Mouse (Mus musculus) erythroblast, embryonic 14.5 days (primary cell): ENCODE measurements around the gene Zfp978. TPM values are rescaled to one million over a fixed set of nuclear protein-coding genes. Genes with fewer than 3 reads are reported as not detected.
"Not testable (repeated sequence)": the region's sequence is repeated elsewhere in the genome, so short reads cannot be mapped to it uniquely, and the experiment has no call there.

Experiments used
- H3K27me3 ChIP-seq: 2 replicates; pipeline ENCODE4 v1.6.1; 2012; ENCODE audit warnings: inconsistent platforms; ENCODE audit not compliant: control insufficient read depth
- H3K36me3 ChIP-seq: 2 replicates; pipeline ENCODE4 v1.6.1; 2012; ENCODE audit warnings: mild to moderate bottlenecking, inconsistent platforms; ENCODE audit not compliant: control insufficient read depth
- H3K4me1 ChIP-seq: 2 replicates; pipeline ENCODE4 v1.6.1; 2012; ENCODE audit warnings: inconsistent platforms; ENCODE audit not compliant: control insufficient read depth
- H3K4me3 ChIP-seq: replicated peaks from 2 replicates; pipeline ENCODE3; 2012; ENCODE audit warnings: moderate library complexity, mild to moderate bottlenecking, inconsistent platforms
- H3K9me3 ChIP-seq: 2 replicates; pipeline ENCODE4 v1.6.1; 2012; ENCODE audit warnings: low read length, inconsistent platforms, mixed read lengths; ENCODE audit not compliant: control insufficient read depth
- polyA plus RNA-seq: library from polyadenylated mRNA; stranded (reverse); fragments of >175 nt; gene quantifications from 2 replicates; pipeline ENCODE4 v1.2.3, GENCODE M21; 2012

Zfp978 gene
- polyA plus RNA-seq, 1 experiment, result not detected

DNA sequence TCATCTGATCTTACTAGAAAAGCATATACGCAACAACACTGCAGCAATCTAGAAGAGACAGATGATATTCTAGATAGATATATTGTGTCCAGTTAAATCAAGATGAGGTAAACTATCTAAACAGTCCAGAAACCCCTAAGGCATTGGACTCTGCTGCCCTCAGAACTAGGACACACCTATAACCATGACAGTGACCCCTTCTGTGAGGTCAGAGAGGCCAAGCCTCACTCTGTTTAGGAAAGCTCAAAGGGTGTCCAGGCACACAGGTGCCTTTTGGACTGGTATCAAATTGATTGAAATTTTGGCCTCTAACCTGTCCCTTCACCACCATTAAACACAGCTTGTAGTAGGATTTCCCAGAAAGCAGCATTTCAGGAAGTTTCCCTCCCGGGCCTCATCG is 36.1 kb downstream of the Zfp978 start:
- not testable (repeated sequence) for H3K4me1 ChIP-seq, H3K4me3 ChIP-seq, H3K36me3 ChIP-seq, H3K27me3 ChIP-seq
- peaks cover 27% of the 10 kb centered on the region for H3K9me3 ChIP-seq

DNA sequence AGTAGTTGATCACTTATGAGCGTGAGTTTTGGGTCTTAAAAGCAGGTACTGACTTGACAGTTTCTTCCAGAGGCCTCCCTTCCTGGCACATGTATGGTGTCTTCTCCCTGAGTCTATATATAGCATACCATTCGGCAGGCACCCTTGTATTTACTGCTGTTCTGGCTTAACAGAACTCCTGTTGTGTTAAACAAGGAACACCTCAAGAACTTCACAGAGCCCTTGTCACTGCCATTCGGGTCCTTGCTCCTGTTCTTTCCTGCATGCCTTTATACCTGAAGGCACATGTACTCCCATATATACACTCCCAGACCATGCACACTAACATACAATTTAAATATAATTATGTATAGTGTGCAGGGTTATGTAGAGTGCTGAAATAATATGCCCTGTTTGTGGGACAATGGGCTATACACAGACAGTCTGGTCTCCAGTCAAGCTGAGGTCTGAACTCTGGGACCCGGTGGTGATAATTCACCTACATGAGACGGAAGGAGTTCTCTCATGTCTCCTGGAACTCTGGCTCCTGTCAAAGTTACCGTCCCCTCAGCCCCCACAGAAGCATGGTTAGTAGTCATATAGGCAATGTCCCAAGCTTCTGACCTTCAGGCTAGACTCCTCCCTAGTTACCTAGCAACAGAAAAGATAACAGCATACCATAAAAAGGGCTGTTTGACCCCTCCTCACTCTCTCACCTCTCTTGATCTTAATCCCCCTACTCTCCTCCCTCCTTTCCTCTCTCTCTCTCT is 37.0 kb downstream of the Zfp978 start:
- not testable (repeated sequence) for H3K4me3 ChIP-seq, H3K4me1 ChIP-seq, H3K27me3 ChIP-seq, H3K36me3 ChIP-seq
- peaks cover 30% of the 10 kb centered on the region for H3K9me3 ChIP-seq

DNA sequence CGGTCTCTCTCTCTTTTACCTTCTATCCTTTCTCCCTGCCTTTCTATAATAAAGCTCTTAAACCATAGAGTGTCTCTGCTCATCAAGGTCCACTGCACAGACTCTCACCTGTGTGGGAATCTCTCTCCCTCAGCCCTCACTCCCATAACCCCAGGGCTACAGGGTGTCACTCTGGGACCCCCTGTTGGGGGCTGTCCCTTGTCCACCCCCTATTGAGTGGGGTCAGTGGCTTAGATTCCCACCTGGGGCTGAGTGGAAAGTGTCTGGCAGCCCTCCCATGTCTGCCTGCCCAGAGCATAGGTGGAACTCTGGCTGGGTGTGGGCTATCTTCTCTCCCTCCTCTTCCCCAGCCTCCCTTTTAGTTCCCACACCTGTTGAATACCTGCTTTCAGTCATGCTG is 37.6 kb downstream of the Zfp978 start:
- H3K36me3 ChIP-seq, H3K27me3 ChIP-seq, H3K4me3 ChIP-seq, H3K4me1 ChIP-seq: not testable (repeated sequence)
- H3K9me3 ChIP-seq, result peaks cover 35% of the 10 kb centered on the region

DNA sequence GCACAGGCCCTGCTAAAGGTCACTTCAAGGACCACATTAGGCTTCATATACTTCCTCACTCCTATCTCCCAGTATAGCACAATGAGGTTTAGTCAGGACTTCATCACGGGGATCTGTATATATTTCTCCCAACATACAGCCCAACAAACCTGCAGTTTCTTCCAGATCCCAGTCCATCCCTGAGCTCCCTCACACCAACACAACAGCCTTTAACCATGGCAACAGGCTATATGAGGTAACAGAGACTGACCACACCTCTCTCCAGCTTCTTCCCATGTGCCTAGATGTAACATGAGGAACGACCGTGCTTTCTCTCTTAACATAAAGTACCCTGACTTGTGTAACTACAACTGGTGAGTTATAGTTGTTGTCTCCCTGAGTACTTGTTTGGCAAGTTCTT is 38.4 kb downstream of the Zfp978 start:
- not testable (repeated sequence) for H3K36me3 ChIP-seq, H3K27me3 ChIP-seq, H3K4me1 ChIP-seq, H3K4me3 ChIP-seq
- H3K9me3 ChIP-seq, result peaks cover 42% of the 10 kb centered on the region

DNA sequence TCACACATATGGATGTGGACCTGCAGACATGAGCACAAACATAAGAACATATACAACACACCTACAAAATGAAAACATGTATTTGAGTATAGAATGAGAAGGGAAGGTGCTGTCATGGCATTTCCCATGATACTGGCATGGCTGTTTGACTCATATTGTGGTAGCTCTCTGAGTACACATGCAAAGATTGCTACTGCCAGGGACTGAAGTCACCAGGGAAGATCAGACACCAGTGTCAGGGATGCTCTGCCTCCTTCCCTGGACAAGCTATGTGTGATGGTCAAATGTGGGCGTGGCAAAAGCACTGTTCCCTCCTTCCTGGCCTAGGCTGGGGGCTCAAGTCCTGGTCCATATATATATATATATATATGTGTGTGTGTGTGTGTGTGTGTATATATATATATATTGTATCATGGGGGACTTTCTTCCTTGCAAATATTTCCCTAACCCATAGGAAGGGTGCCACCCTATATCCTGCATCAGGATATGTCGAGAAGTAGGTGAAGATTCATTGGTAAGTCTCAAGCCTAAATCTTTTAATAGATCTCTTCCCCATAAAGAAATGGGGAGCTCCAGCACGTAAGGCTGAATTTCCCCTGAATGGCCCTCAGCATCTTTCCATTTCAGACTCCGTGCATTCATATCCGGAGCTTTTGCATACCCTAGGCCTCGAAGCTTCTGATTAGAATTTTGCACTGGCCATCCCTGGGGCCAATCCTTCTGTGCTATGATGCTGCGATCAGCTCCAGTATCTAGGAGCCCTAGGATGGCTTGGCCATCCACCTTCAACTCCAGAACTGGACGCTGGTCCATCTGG is 39.1 kb downstream of the Zfp978 start:
- not testable (repeated sequence) for H3K27me3 ChIP-seq, H3K36me3 ChIP-seq, H3K4me1 ChIP-seq, H3K4me3 ChIP-seq
- H3K9me3 ChIP-seq, result peaks cover 42% of the 10 kb centered on the region

DNA sequence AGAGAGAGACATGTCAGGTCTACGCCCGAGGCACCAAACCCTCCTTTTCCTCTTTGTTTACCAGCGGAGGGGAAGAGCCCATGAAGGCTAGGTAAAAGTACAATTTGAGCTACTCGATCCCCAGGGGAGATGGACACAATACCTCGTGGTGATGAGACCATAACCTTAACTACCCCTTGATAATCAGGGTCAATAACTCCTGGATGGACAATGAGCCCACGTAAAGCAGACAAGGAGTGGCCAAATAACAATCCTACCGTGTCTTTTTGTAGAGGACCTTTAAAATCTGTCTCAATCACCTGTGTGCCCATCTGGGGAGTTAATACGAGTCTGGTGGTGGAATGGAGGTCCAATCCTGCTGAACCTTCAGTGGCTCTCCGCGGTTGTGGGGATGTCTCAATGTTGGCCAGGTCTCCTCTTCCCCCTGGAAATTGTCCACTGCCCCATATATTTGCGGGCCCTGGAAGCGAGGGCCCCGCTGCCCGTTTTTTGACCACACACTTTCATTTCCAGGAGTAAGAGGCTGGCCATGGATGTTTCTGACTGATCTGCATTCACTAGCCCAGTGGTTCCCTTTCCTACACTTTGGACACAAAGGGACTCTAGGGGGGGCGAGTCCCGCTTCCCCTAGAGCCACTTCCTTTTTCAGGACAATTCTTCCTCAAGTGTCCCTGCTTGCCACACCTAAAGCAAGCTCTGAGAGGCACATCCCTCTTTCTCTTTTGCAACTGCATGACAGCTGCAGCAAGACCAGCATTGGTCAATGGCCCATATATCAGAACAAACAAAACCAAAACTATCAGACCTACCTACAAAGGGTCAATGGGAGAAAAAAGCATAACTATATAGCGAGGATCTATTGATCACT is 40.0 kb downstream of the Zfp978 start:
- not testable (repeated sequence) for H3K4me3 ChIP-seq, H3K36me3 ChIP-seq, H3K27me3 ChIP-seq, H3K4me1 ChIP-seq
- peaks cover 42% of the 10 kb centered on the region for H3K9me3 ChIP-seq

DNA sequence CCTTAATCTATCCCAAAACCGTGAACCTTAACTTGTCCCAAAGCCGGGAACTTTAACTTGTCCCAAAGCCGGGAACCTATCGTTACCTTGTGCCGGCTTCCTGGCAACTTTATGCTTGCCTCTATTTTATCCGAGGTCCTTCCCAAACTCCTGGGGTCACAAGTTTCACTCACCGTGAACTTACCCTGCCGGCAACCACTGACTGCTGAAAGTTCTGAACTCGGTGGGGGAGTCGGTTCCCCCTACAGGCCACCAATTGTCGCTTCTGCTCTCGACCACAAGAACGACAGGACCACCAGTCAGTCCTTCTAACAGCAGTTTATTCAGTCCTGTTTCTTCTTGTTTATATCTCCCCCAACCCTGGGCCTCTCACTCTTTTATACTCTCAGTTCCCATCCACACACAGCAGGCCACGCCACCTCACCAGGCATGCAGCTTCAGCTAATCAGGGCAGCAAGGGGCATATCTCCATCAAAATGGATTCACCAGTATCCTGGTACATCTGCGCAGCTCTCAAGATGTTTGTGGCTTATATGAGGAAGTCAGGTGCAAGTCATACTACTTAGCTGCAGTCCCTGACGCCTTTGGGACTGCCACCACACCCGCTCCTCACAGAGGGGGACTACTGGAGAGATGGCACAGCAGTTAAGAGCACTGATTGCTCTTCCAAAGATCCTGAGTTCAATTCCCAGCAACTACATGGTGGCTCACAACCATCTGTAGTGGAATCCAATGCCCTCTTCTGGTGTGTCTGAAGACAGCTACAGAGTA is 40.8 kb downstream of the Zfp978 start:
- H3K36me3 ChIP-seq, H3K4me3 ChIP-seq, H3K27me3 ChIP-seq, H3K4me1 ChIP-seq: not testable (repeated sequence)
- H3K9me3 ChIP-seq, result peaks cover 42% of the 10 kb centered on the region

DNA sequence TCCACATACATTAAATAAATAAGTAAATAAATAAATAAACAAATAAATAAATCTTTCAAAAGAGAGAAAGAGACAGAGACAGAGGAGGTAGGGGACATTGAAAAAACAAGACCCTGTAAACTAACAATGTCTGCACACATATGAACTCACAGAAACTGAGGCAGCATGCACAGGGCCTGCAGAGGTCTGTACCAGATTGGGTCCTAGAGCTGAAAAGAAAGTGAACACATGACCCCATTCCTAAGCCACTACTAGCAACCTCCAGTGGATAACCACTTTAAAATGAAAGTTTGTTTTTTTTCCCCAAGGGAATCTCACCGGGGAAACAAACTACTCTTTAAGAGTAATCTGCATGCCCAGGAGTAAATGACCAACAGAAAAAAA is 41.4 kb downstream of the Zfp978 start:
- not testable (repeated sequence) for H3K36me3 ChIP-seq
- peaks cover 42% of the 10 kb centered on the region for H3K9me3 ChIP-seq

DNA sequence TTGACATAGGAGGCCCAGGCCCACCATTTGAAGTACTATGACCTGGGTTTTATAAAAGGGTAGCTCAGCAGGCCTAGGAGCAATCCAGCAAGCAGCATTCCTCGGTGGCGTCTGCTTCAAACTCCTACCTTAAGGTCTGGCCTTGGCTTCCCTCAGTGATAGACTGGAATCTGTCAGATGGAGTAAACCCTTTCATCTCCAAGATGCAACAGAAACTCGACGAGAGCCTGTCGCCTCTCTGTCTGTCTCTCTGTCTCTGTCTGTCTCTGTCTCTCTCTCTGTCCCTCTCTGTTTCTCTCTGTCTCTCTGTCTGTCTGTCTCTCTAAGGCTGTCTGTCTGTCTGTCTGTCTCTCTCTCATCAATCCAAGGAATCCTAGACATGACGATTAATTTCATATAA is 42.4 kb downstream of the Zfp978 start:
- not testable (repeated sequence) for H3K36me3 ChIP-seq, H3K4me1 ChIP-seq, H3K27me3 ChIP-seq, H3K4me3 ChIP-seq
- H3K9me3 ChIP-seq, result peaks cover 40% of the 10 kb centered on the region

More for the DNA sequence above, 41.4 kb downstream of the Zfp978 start:
- not testable (repeated sequence) for H3K4me3 ChIP-seq, H3K4me1 ChIP-seq, H3K27me3 ChIP-seq

DNA sequence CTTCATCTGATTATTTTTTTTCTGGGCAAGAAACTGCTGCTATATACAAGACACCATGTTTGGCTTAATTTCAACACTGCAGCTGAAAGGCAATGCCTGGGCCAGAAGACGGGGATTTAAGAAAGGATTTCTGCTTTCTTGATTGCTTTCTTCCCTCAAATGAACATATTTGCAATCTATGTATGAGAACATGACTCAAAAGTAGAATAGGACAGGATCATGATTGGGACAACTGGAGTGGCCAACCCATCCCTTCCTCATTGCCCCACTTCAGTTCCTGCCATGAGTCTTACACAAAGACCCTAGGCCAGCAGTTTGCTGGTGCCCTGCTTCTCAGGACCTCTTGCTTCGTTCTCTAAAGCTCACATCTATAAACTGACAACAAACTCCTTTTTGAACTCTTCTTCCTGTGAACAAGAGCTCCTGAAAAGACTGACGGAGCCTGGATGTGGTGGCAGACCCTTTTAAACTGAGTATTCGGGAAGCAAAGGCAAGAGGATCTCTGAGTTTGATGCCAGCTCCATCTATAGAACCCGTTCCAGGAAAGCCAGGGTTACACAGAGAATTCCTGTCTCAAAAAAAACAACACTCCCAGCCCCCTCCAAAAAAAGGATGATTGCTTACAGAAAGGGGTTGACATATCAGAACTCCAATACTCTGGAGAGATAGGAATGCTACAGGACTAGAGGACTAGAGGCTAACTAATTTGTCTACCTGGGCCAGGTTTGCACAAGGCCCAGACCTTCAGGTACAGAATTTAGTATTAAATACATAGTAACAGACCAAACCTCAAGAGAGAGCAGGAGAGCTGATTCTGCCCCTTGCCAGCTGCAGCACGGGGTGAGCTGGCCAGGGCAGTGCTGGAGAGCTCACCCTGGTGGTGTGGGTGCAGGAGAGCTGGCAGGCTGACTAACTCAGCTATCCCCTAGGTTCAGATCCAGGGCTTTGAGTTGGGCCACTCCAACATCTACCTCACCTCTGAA is 43.1 kb downstream of the Zfp978 start:
- H3K4me1 ChIP-seq, H3K27me3 ChIP-seq, H3K36me3 ChIP-seq, H3K4me3 ChIP-seq: not testable (repeated sequence)
- peaks cover 37% of the 10 kb centered on the region for H3K9me3 ChIP-seq
